Mouse (Mus musculus) kidney, adult 8-10 months (tissue): ENCODE results near the gene Lgi2.

Experiments used
- DNase-seq, 2 experiments: peaks; one replicate each; pipeline ENCODE4 v3.0.0; 2022

Gene Lgi2

GRCm38 (mm10) chr5:52534798-52535590 lies 31.3 kb downstream of the Lgi2 start:
- DNase-seq = no peak

GRCm38 (mm10) chr5:52533705-52534104 lies 32.6 kb downstream of the Lgi2 start:
- DNase-seq = peak; percentile 39 to 44

- no peak for DNase-seq
These were observed 37.7 kb downstream of the Lgi2 start for GRCm38 (mm10) chr5:52528545-52528944.

- no peak for DNase-seq
These were observed 39.8 kb downstream of the Lgi2 start for GRCm38 (mm10) chr5:52526324-52526986.

GRCm38 (mm10) chr5:52524207-52524606 lies 42.1 kb downstream of the Lgi2 start:
- DNase-seq = no peak

- DNase-seq = peak; percentile 42 to 67
These were observed 46.3 kb downstream of the Lgi2 start for GRCm38 (mm10) chr5:52519921-52520320.

- no peak for DNase-seq
These were observed 50.2 kb downstream of the Lgi2 start for GRCm38 (mm10) chr5:52516072-52516476.

GRCm38 (mm10) chr5:52515246-52516021 lies 50.8 kb downstream of the Lgi2 start:
- peak; percentile 42 to 71 for DNase-seq

GRCm38 (mm10) chr5:52511089-52511488 lies 55.2 kb downstream of the Lgi2 start:
- no peak for DNase-seq

- DNase-seq = no peak
These were observed 56.8 kb downstream of the Lgi2 start for GRCm38 (mm10) chr5:52509416-52509815.

- DNase-seq = no peak
These were observed 61.6 kb downstream of the Lgi2 start for GRCm38 (mm10) chr5:52504666-52505065.

- no peak for DNase-seq
These were observed 62.1 kb downstream of the Lgi2 start for GRCm38 (mm10) chr5:52504148-52504547.

GRCm38 (mm10) chr5:52495671-52496070 lies 70.6 kb downstream of the Lgi2 start:
- DNase-seq = no peak

GRCm38 (mm10) chr5:52491496-52491895 lies 74.8 kb downstream of the Lgi2 start:
- DNase-seq = no peak

- no peak for DNase-seq
These were observed 78.5 kb downstream of the Lgi2 start for GRCm38 (mm10) chr5:52487559-52488430.
